8 mouse cellular contexts compared by ENCODE assay signal in genomic region chr7:98119961-98120232, GRCm38 (mm10). TPM values are rescaled to one million over a fixed set of nuclear protein-coding genes. Genes with fewer than 3 reads are reported as not detected.
DNase-seq lines count a peak whose midpoint lies in the region; ATAC-seq and TF ChIP-seq lines count a peak whose summit lies in the region.
"Had no signal": no experiment of that assay in that cellular context is flagged by ENCODE, and none has a peak within 500 bp of the region (broad histone marks: within the 10 kb centered on the region; RNA-seq: fewer than 3 reads in every experiment).

No protein-coding gene starts in this region.

- peak overlapping the region; percentile 52; the same call in 1 of the 2 replicates for H3K4me2 ChIP-seq in lung, embryonic 15.5 days
- H3K4me2 ChIP-seq in lung, postnatal 0 days (replicated peaks; ENCODE audit: low read depth, low read length): no peak overlapping the region
- H3K4me2 ChIP-seq in hindbrain, embryonic 11.5 days (replicated peaks; ENCODE audit: low read depth, low read length): no peak overlapping the region
- H3K4me2 ChIP-seq in limb, embryonic 15.5 days: 0 out of 2 replicates have a peak overlapping the region, but pooled peaks have one; percentile 49
- peak overlapping the region; percentile 61; the same call in 1 of the 2 replicates for H3K4me2 ChIP-seq in stomach, embryonic 16.5 days (ENCODE audit: low read depth, low read length)

- ATAC-seq in lung, embryonic 15.5 days (ENCODE audit: borderline replicate concordance, extremely low read depth, low FRiP score, low TSS enrichment): 0 out of 2 replicates have a peak, but pooled peaks have one; percentile 11
- no peak for ATAC-seq in lung, postnatal 0 days
- ATAC-seq in hindbrain, embryonic 11.5 days (ENCODE audit: low FRiP score): peak; percentile 21; the same call in 1 of the 2 replicates
- ATAC-seq in limb, embryonic 15.5 days (ENCODE audit: insufficient number of reproducible peaks, low FRiP score, low TSS enrichment, low read depth): no peak
- ATAC-seq in stomach, embryonic 16.5 days (ENCODE audit: insufficient read depth, low FRiP score): 0 out of 2 replicates have a peak, but pooled peaks have one; percentile 6

- WGBS in lung, embryonic 15.5 days: 78% methylated on average over 2 of the region's 2 CpGs
- 78% methylated on average over 2 of the region's 2 CpGs for WGBS in lung, postnatal 0 days
- WGBS in hindbrain, embryonic 11.5 days: 88% methylated on average over 2 of the region's 2 CpGs
- WGBS in limb, embryonic 15.5 days: 72% methylated on average over 2 of the region's 2 CpGs
- WGBS in stomach, embryonic 16.5 days: 69% methylated on average over 2 of the region's 2 CpGs

- no peak overlapping the region for H3K27ac ChIP-seq in lung, embryonic 15.5 days
- no peak overlapping the region for H3K27ac ChIP-seq in lung, postnatal 0 days (ENCODE audit: low read length)
- no peak overlapping the region for H3K27ac ChIP-seq in hindbrain, embryonic 11.5 days (ENCODE audit: low read depth, low read length)
- no peak overlapping the region for H3K27ac ChIP-seq in limb, embryonic 15.5 days
- no peak overlapping the region for H3K27ac ChIP-seq in stomach, embryonic 16.5 days (ENCODE audit: low read length)

- no peak overlapping the region for H3K4me3 ChIP-seq in lung, embryonic 15.5 days
- no peak overlapping the region for H3K4me3 ChIP-seq in lung, postnatal 0 days (ENCODE audit: low read depth, low read length)
- H3K4me3 ChIP-seq in hindbrain, embryonic 11.5 days (ENCODE audit: low read depth, low read length): no peak overlapping the region
- H3K4me3 ChIP-seq in limb, embryonic 15.5 days: no peak overlapping the region
- no peak overlapping the region for H3K4me3 ChIP-seq in stomach, embryonic 16.5 days (replicated peaks; ENCODE audit: low read length)

- TF ChIP-seq CTCF in lung, postnatal 0 days (IDR thresholded peaks at IDR 0.05): no peak

- no peak for DNase-seq in lung, postnatal 0 days (ENCODE audit: low spot score)
- DNase-seq in hindbrain, embryonic 11.5 days (ENCODE audit: low spot score): no peak
- no peak for DNase-seq in cerebellum, adult 11 months
- DNase-seq in right cerebral cortex, postnatal 36 days (ENCODE audit: low spot score in 2 of 2): no peak

- no peak for TF ChIP-seq EP300 in lung, postnatal 0 days (IDR thresholded peaks at IDR 0.05)

- H3K9me3 ChIP-seq in lung, embryonic 15.5 days: no peaks in the 10 kb centered on the region
- H3K9me3 ChIP-seq in lung, postnatal 0 days (ENCODE audit: low read length): no peaks in the 10 kb centered on the region
- H3K9me3 ChIP-seq in hindbrain, embryonic 11.5 days (ENCODE audit: control insufficient read depth, low read length): no peaks in the 10 kb centered on the region
- H3K9me3 ChIP-seq in limb, embryonic 15.5 days: no peaks in the 10 kb centered on the region
- H3K9me3 ChIP-seq in stomach, embryonic 16.5 days (replicated peaks; ENCODE audit: control insufficient read depth, low read length): no peaks in the 10 kb centered on the region

- H3K4me1 ChIP-seq in lung, embryonic 15.5 days: peaks cover 20% of the 10 kb centered on the region
- peaks cover 7% of the 10 kb centered on the region for H3K4me1 ChIP-seq in lung, postnatal 0 days (ENCODE audit: insufficient read depth, low read depth, low read length)
- H3K4me1 ChIP-seq in hindbrain, embryonic 11.5 days (replicated peaks; ENCODE audit: control insufficient read depth, insufficient read depth, low read length): no peaks in the 10 kb centered on the region
- peaks cover 14% of the 10 kb centered on the region for H3K4me1 ChIP-seq in limb, embryonic 15.5 days
- 0 out of 2 replicates have a peak, but pooled peaks cover 8% of the 10 kb centered on the region for H3K4me1 ChIP-seq in stomach, embryonic 16.5 days (ENCODE audit: control insufficient read depth, insufficient read depth, low read length)

- H3K36me3 ChIP-seq in lung, embryonic 15.5 days: no peaks in the 10 kb centered on the region
- no peaks in the 10 kb centered on the region for H3K36me3 ChIP-seq in lung, postnatal 0 days (ENCODE audit: insufficient read depth, low read length)
- no peaks in the 10 kb centered on the region for H3K36me3 ChIP-seq in hindbrain, embryonic 11.5 days (ENCODE audit: control insufficient read depth, insufficient read depth, low read length)
- H3K36me3 ChIP-seq in limb, embryonic 15.5 days: no peaks in the 10 kb centered on the region
- no peaks in the 10 kb centered on the region for H3K36me3 ChIP-seq in stomach, embryonic 16.5 days (ENCODE audit: control insufficient read depth, insufficient read depth, low read length)

- H3K9ac ChIP-seq in lung, embryonic 15.5 days: no peak overlapping the region
- no peak overlapping the region for H3K9ac ChIP-seq in lung, postnatal 0 days (replicated peaks; ENCODE audit: low read depth)
- H3K9ac ChIP-seq in hindbrain, embryonic 11.5 days (ENCODE audit: low read depth, low read length): no peak overlapping the region
- no peak overlapping the region for H3K9ac ChIP-seq in limb, embryonic 15.5 days
- no peak overlapping the region for H3K9ac ChIP-seq in stomach, embryonic 16.5 days (ENCODE audit: low read length)

- H3K27me3 ChIP-seq in lung, embryonic 15.5 days: no peaks in the 10 kb centered on the region
- H3K27me3 ChIP-seq in lung, postnatal 0 days (replicated peaks; ENCODE audit: insufficient read depth, low read length): no peaks in the 10 kb centered on the region
- no peaks in the 10 kb centered on the region for H3K27me3 ChIP-seq in hindbrain, embryonic 11.5 days (ENCODE audit: control insufficient read depth, insufficient read depth, low read length)
- no peaks in the 10 kb centered on the region for H3K27me3 ChIP-seq in limb, embryonic 15.5 days
- no peaks in the 10 kb centered on the region for H3K27me3 ChIP-seq in stomach, embryonic 16.5 days (ENCODE audit: control insufficient read depth, insufficient read depth, low read length)

RNA-seq across cellular contexts. Expression of gene Myo7a, which starts 0.6 kb away (rescaled TPM):
- 11.6 and 12.9 TPM in 2 replicates for polyA plus RNA-seq in lung, embryonic 15.5 days (2015; fragmentation: Nextera tagmentation; extraction: Ambion mirVana)
- polyA plus RNA-seq in lung, postnatal 0 days (2015; fragmentation: Nextera tagmentation; extraction: Ambion mirVana): 7.1 and 8.4 TPM in 2 replicates
- 10.7 and 15.2 TPM in 2 replicates for polyA plus RNA-seq in hindbrain, embryonic 11.5 days (2014; fragmentation: Nextera tagmentation; extraction: Ambion mirVana)
- polyA plus RNA-seq in limb, embryonic 15.5 days (2015; fragmentation: Nextera tagmentation; extraction: Ambion mirVana): 8.0 and 8.1 TPM in 2 replicates
- polyA plus RNA-seq in stomach, embryonic 16.5 days (2015; fragmentation: Nextera tagmentation; extraction: Ambion mirVana): 10.9 and 11.4 TPM in 2 replicates

RNA-seq across cellular contexts. Expression of gene Omp, which starts 25.4 kb away (rescaled TPM):
- polyA plus RNA-seq in lung, embryonic 15.5 days (2015; fragmentation: Nextera tagmentation; extraction: Ambion mirVana): 0.19 and 0.20 TPM in 2 replicates
- 0.12 and 0.14 TPM in 2 replicates for polyA plus RNA-seq in lung, postnatal 0 days (2015; fragmentation: Nextera tagmentation; extraction: Ambion mirVana)
- 0.24 and 0.25 TPM in 2 replicates for polyA plus RNA-seq in hindbrain, embryonic 11.5 days (2014; fragmentation: Nextera tagmentation; extraction: Ambion mirVana)
- 0.18 and 0.45 TPM in 2 replicates for polyA plus RNA-seq in limb, embryonic 15.5 days (2015; fragmentation: Nextera tagmentation; extraction: Ambion mirVana)
- 2.1 and 2.5 TPM in 2 replicates for polyA plus RNA-seq in stomach, embryonic 16.5 days (2015; fragmentation: Nextera tagmentation; extraction: Ambion mirVana)
- polyA plus RNA-seq: activated CD4-positive, CD25-positive, alpha-beta regulatory T cell, adult 4 months had no signal

RNA-seq across cellular contexts. Expression of gene Capn5, which starts 58.2 kb away (rescaled TPM):
- 7.5 and 8.8 TPM in 2 replicates for polyA plus RNA-seq in lung, embryonic 15.5 days (2015; fragmentation: Nextera tagmentation; extraction: Ambion mirVana)
- 5.0 and 5.2 TPM in 2 replicates for polyA plus RNA-seq in lung, postnatal 0 days (2015; fragmentation: Nextera tagmentation; extraction: Ambion mirVana)
- polyA plus RNA-seq in hindbrain, embryonic 11.5 days (2014; fragmentation: Nextera tagmentation; extraction: Ambion mirVana): 4.8 and 5.3 TPM in 2 replicates
- polyA plus RNA-seq in limb, embryonic 15.5 days (2015; fragmentation: Nextera tagmentation; extraction: Ambion mirVana): 10.1 and 11.5 TPM in 2 replicates
- polyA plus RNA-seq in stomach, embryonic 16.5 days (2015; fragmentation: Nextera tagmentation; extraction: Ambion mirVana): 24.5 and 34.3 TPM in 2 replicates

Comparison
In these comparisons a context has a peak if more than half of its experiments do, and no peak if none do; other contexts are left out.
1. ATAC-seq: peak in lung, embryonic 15.5 days (single experiment), hindbrain, embryonic 11.5 days (single experiment) and stomach, embryonic 16.5 days (single experiment); none in lung, postnatal 0 days (single experiment) and limb, embryonic 15.5 days (single experiment).
2. H3K4me2 ChIP-seq: peak in lung, embryonic 15.5 days (single experiment), limb, embryonic 15.5 days (single experiment) and stomach, embryonic 16.5 days (single experiment); none in lung, postnatal 0 days (single experiment) and hindbrain, embryonic 11.5 days (single experiment).